Mouse (Mus musculus): ENCODE results near the gene Mrps11. TPM values are rescaled to one million over a fixed set of nuclear protein-coding genes. Genes with fewer than 3 reads are reported as not detected.

The Mrps11 gene
- polyA plus RNA-seq, 1 experiment, result 69.2 TPM

- H3K4me3 ChIP-seq (ENCODE audit: insufficient read depth, low read length), result no peak overlapping the region
- H3K4me1 ChIP-seq (ENCODE audit: control insufficient read depth, insufficient read depth, low read length), result no peaks in the 10 kb centered on the region
- TF ChIP-seq POLR2A (IDR thresholded peaks at IDR 0.05; ENCODE audit: extremely low read depth, insufficient read depth, low read length) (no peak), CTCF (IDR thresholded peaks at IDR 0.05; ENCODE audit: extremely low read depth, insufficient read depth, low read length) (peak; percentile 97)
- no peak overlapping the region for H3K27ac ChIP-seq (ENCODE audit: insufficient read depth, low read length)
Observed at GRCm38 (mm10) chr7:78791359-78792222, 8.7 kb downstream of the Mrps11 start.

GRCm38 (mm10) chr7:78793895-78794570 lies 11.1 kb downstream of the Mrps11 start:
- H3K27ac ChIP-seq (ENCODE audit: insufficient read depth, low read length), result no peak overlapping the region
- no peak overlapping the region for H3K4me3 ChIP-seq (ENCODE audit: insufficient read depth, low read length)
- peaks cover 7% of the 10 kb centered on the region for H3K4me1 ChIP-seq (ENCODE audit: control insufficient read depth, insufficient read depth, low read length)
- TF ChIP-seq POLR2A (IDR thresholded peaks at IDR 0.05; ENCODE audit: extremely low read depth, insufficient read depth, low read length), result no peak
- TF ChIP-seq CTCF (IDR thresholded peaks at IDR 0.05; ENCODE audit: extremely low read depth, insufficient read depth, low read length), result no peak

- no peak overlapping the region for H3K4me3 ChIP-seq (ENCODE audit: insufficient read depth, low read length)
- H3K27ac ChIP-seq (ENCODE audit: insufficient read depth, low read length), result no peak overlapping the region
- no peak for TF ChIP-seq POLR2A (IDR thresholded peaks at IDR 0.05; ENCODE audit: extremely low read depth, insufficient read depth, low read length)
- TF ChIP-seq CTCF (IDR thresholded peaks at IDR 0.05; ENCODE audit: extremely low read depth, insufficient read depth, low read length), result no peak
- H3K4me1 ChIP-seq (ENCODE audit: control insufficient read depth, insufficient read depth, low read length), result peaks cover 7% of the 10 kb centered on the region
Observed at GRCm38 (mm10) chr7:78794571-78795092, 11.7 kb downstream of the Mrps11 start.

GRCm38 (mm10) chr7:78796624-78797023 lies 13.7 kb downstream of the Mrps11 start:
- Histone ChIP-seq H3K4me3 (ENCODE audit: insufficient read depth, low read length) (no peak overlapping the region), H3K27ac (ENCODE audit: insufficient read depth, low read length) (no peak overlapping the region), H3K4me1 (ENCODE audit: control insufficient read depth, insufficient read depth, low read length) (peaks cover 8% of the 10 kb centered on the region)
- TF ChIP-seq CTCF (IDR thresholded peaks at IDR 0.05; ENCODE audit: extremely low read depth, insufficient read depth, low read length), result no peak
- no peak for TF ChIP-seq POLR2A (IDR thresholded peaks at IDR 0.05; ENCODE audit: extremely low read depth, insufficient read depth, low read length)

- H3K4me3 ChIP-seq (ENCODE audit: insufficient read depth, low read length), result no peak overlapping the region
- no peak overlapping the region for H3K27ac ChIP-seq (ENCODE audit: insufficient read depth, low read length)
- H3K4me1 ChIP-seq (ENCODE audit: control insufficient read depth, insufficient read depth, low read length), result peaks cover 8% of the 10 kb centered on the region
- no peak for TF ChIP-seq CTCF (IDR thresholded peaks at IDR 0.05; ENCODE audit: extremely low read depth, insufficient read depth, low read length)
Observed at GRCm38 (mm10) chr7:78797843-78798455, 15.0 kb downstream of the Mrps11 start.

GRCm38 (mm10) chr7:78799730-78800496 lies 17.0 kb downstream of the Mrps11 start:
- Histone ChIP-seq H3K27ac (ENCODE audit: insufficient read depth, low read length) (no peak overlapping the region), H3K4me1 (ENCODE audit: control insufficient read depth, insufficient read depth, low read length) (peaks cover 8% of the 10 kb centered on the region), H3K4me3 (ENCODE audit: insufficient read depth, low read length) (no peak overlapping the region)
- TF ChIP-seq POLR2A (IDR thresholded peaks at IDR 0.05; ENCODE audit: extremely low read depth, insufficient read depth, low read length) (no peak), CTCF (IDR thresholded peaks at IDR 0.05; ENCODE audit: extremely low read depth, insufficient read depth, low read length) (no peak)

- H3K4me1 ChIP-seq (ENCODE audit: control insufficient read depth, insufficient read depth, low read length), result peaks cover 1% of the 10 kb centered on the region; the same call in 1 of the 2 replicates
- no peak overlapping the region for H3K4me3 ChIP-seq (ENCODE audit: insufficient read depth, low read length)
- no peak overlapping the region for H3K27ac ChIP-seq (ENCODE audit: insufficient read depth, low read length)
- TF ChIP-seq CTCF (IDR thresholded peaks at IDR 0.05; ENCODE audit: extremely low read depth, insufficient read depth, low read length), result no peak
- TF ChIP-seq POLR2A (IDR thresholded peaks at IDR 0.05; ENCODE audit: extremely low read depth, insufficient read depth, low read length), result no peak
Observed at GRCm38 (mm10) chr7:78803841-78804240, 20.9 kb downstream of the Mrps11 start.

GRCm38 (mm10) chr7:78807192-78807591 lies 24.3 kb downstream of the Mrps11 start:
- TF ChIP-seq POLR2A (IDR thresholded peaks at IDR 0.05; ENCODE audit: extremely low read depth, insufficient read depth, low read length) (no peak), CTCF (IDR thresholded peaks at IDR 0.05; ENCODE audit: extremely low read depth, insufficient read depth, low read length) (no peak)
- Histone ChIP-seq H3K27ac (ENCODE audit: insufficient read depth, low read length) (no peak overlapping the region), H3K4me3 (ENCODE audit: insufficient read depth, low read length) (no peak overlapping the region), H3K4me1 (ENCODE audit: control insufficient read depth, insufficient read depth, low read length) (no peaks in the 10 kb centered on the region)

- Histone ChIP-seq H3K4me1 (ENCODE audit: control insufficient read depth, insufficient read depth, low read length) (no peaks in the 10 kb centered on the region), H3K4me3 (ENCODE audit: insufficient read depth, low read length) (no peak overlapping the region), H3K27ac (ENCODE audit: insufficient read depth, low read length) (no peak overlapping the region)
- TF ChIP-seq CTCF (IDR thresholded peaks at IDR 0.05; ENCODE audit: extremely low read depth, insufficient read depth, low read length) (no peak), POLR2A (IDR thresholded peaks at IDR 0.05; ENCODE audit: extremely low read depth, insufficient read depth, low read length) (no peak)
Observed at GRCm38 (mm10) chr7:78813791-78814190, 30.9 kb downstream of the Mrps11 start.
